Mouse (Mus musculus): ENCODE measurements around the gene Hsd3b2.
"Not testable (repeated sequence)": the region's sequence is repeated elsewhere in the genome, so short reads cannot be mapped to it uniquely, and the experiment has no call there.

The Hsd3b2 gene

GRCm38 (mm10) chr3:98724376-98724775 is at the start of gene Hsd3b2:
Hsd3b2 (minus strand) TSS chr3:98724543.
- DNase-seq (ENCODE audit: inconsistent age in 2 of 2, low spot score in 1 of 2), result no peak

- no peak for DNase-seq (ENCODE audit: inconsistent age in 2 of 2, low spot score in 1 of 2)
These were observed 39.8 kb upstream of the Hsd3b2 start for GRCm38 (mm10) chr3:98764155-98764554.

- no peak for DNase-seq (ENCODE audit: inconsistent age in 2 of 2, low spot score in 1 of 2)
These were observed 32.5 kb upstream of the Hsd3b2 start for GRCm38 (mm10) chr3:98756836-98757235.

- DNase-seq (ENCODE audit: inconsistent age in 2 of 2, low spot score in 1 of 2), result no peak
These were observed 27.8 kb upstream of the Hsd3b2 start for GRCm38 (mm10) chr3:98752171-98752570.

- DNase-seq (ENCODE audit: inconsistent age in 2 of 2, low spot score in 1 of 2), result not testable (repeated sequence)
These were observed 16.7 kb upstream of the Hsd3b2 start for GRCm38 (mm10) chr3:98741043-98741442.

GRCm38 (mm10) chr3:98734340-98734739 is 10.0 kb upstream of the Hsd3b2 start:
- no peak for DNase-seq (ENCODE audit: inconsistent age in 2 of 2, low spot score in 1 of 2)

GRCm38 (mm10) chr3:98733724-98734123 is 9.4 kb upstream of the Hsd3b2 start:
- no peak for DNase-seq (ENCODE audit: inconsistent age in 2 of 2, low spot score in 1 of 2)

GRCm38 (mm10) chr3:98726281-98726680 is 1.9 kb upstream of the Hsd3b2 start:
- DNase-seq (ENCODE audit: inconsistent age in 2 of 2, low spot score in 1 of 2), result peak; percentile 12 to 40

DNA sequence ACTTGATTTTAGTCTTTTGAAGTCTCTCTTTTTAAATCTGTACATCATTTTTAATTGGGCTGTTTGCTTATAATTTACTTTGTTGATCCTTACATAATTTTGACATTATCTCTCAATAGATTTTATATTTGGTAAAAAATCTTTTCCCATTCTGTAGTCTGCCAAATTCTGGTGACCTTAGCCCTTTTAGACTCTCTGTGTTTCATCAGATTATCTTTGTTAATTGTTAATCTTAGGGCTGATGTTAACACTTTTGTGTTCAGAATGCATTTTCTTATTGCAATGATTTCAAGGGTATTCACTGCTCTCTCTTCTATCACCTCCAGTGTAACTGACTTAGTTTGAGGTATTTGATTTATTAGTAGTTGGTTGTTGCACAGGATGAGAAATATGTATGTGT is 3.6 kb downstream of the Hsd3b2 start:
- DNase-seq (ENCODE audit: inconsistent age in 2 of 2, low spot score in 1 of 2), result no peak

GRCm38 (mm10) chr3:98682401-98682800 is 41.9 kb downstream of the Hsd3b2 start:
- DNase-seq (ENCODE audit: inconsistent age in 2 of 2, low spot score in 1 of 2), result no peak

DNA sequence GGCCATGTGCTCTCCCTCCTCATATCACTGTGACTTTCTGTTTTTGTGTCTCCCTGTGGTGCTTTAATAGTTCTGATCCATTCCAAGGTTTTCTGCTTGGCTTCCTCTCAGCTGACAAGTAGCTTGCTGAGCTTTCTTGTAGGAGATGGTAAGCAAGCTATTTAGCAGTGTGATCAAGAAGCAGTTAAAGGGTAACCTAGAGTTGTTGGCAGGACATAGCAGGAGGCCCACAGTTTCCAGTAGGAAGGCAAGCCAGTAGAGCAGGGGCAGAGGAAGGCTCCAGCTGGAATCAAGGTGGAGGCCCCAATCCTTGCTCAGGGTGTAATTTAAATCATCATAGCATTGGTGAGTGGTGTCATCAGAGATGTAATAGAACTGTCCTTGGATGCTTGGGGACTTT is 43.6 kb downstream of the Hsd3b2 start:
- DNase-seq (ENCODE audit: inconsistent age in 2 of 2, low spot score in 1 of 2), result no peak

All from adrenal gland, adult (tissue).